Mouse (Mus musculus): ENCODE data around the gene Umodl1.

GRCm38 (mm10) chr17:31007357-31007756 is 52.9 kb downstream of the Umodl1 start:
- TF ChIP-seq CTCF (IDR thresholded peaks at IDR 0.05; ENCODE audit: low read depth, low read length) (no peak), POLR2A (IDR thresholded peaks at IDR 0.05; ENCODE audit: extremely low read depth, insufficient read depth, low read length) (no peak)
